Mouse (Mus musculus) heart, adult 2 months (tissue): Measurements from ENCODE around the gene Prrt2.

Source experiments
- CTCF ChIP-seq: fragments of 200-600 bp; IDR thresholded peaks from 2 replicates; pipeline ENCODE4 v1.8.1; 2022; ENCODE audit warnings: antibody characterized with exemption, mild to moderate bottlenecking, moderate library complexity
- EP300 ChIP-seq: fragments of 200-500 bp; IDR thresholded peaks from 2 replicates; pipeline ENCODE4 v1.6.1; 2011; ENCODE audit warnings: low read depth, low read length, control low read depth; ENCODE audit not compliant: insufficient read depth
- POLR2A ChIP-seq: fragments of 200-500 bp; IDR thresholded peaks from 2 replicates; pipeline ENCODE4 v1.6.1; 2011; ENCODE audit warnings: mild to moderate bottlenecking, low read depth, low read length, control low read depth; ENCODE audit not compliant: insufficient read depth

GRCm38 (mm10) chr7:127011051-127011450 lies 10.0 kb downstream of the Prrt2 start:
- no peak for TF ChIP-seq CTCF
- TF ChIP-seq POLR2A, result no peak
- TF ChIP-seq EP300, result no peak
